Mouse (Mus musculus) frontal cortex, postnatal 36 days (tissue): ENCODE results near the gene Olfr1494.

Source experiments
- DNase-seq, 2 experiments: peaks; one replicate each; pipeline ENCODE4 v3.0.0; 2022; ENCODE audit warnings: low spot score in 2 of 2

The Olfr1494 gene

DNA sequence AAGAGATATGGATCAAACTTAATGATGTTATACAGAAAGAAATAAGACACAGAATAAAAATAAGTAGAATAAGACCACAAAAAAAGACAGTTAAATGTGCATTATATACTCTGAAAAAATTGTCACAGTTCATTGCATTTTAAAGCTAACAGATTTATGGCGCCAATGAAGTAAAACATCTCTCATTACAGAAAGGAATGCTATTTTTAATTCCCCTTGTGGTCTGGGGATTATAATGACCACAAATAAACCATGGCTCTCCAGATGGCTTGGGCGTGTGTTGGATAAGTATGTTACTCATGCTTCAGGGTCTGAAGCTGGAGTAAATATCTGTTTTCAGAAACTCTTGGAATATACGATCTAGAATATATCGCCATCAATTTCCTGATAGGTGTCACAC, at the start of gene Olfr1494:
TSS of gene Olfr1494 (plus strand) at position 301 of the 400 bp plus-strand sequence.
- no peak for DNase-seq

DNA sequence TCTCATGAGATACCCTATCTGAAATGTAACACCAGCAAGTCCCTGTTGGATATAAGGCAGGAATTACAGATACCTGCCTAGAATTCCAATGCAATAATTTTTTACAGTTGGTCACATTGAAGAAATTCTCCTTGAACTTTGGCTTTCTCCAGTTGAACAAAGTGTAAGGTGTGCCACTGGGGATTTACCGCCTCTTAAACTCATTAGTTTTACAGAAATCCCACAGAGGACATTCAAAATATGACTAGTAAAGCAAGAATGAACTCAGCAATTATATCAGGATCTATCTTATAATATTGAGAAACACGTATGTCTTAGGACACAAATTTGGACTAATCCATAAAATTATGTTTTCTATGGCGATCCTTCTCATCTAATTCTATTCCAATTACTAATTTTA, 42.6 kb upstream of the Olfr1494 start, which contains the start of gene Olfr1491:
TSS of gene Olfr1491 (plus strand) at position 301 of the 400 bp plus-strand sequence.
- DNase-seq = no peak

DNA sequence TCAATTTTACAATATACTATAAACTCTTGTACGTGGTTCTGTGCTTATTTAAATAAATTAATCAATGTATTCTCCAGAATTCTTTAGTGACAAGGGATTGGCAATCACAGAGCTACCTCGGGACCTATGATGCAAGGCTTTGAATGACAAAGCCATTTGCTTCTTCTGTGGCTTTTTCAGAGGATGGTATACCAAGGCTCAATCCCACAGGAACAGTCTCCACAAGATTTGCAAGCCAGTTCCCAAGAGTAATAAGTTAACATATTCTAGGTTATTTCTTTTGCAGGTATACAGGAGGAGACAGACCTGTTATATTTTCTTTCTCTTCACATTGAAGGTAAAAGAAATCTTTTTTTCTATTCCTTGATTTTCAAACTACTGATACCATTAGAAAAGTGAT, 16.6 kb upstream of the Olfr1494 start, which contains the start of gene Olfr1493-ps1:
TSS of gene Olfr1493-ps1 (plus strand) at position 301 of the 400 bp plus-strand sequence.
- no peak for DNase-seq

DNA sequence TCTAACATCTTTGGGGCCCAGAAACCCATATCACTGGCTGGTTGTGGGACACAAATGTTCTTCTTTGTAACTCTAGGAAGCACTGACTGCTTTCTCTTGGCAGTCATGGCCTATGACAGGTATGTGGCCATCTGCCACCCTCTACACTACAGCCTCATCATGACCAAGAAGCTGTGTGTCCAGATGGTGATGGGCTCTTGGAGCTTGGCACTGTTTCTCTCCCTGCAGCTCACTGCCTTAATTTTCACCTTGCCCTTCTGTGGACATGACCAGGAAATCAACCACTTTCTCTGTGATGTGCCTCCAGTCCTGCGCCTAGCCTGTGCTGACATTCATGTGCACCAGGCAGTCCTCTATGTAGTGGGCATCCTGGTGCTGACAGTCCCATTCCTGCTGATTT, 9.8 kb downstream of the Olfr1494 start:
- no peak for DNase-seq

DNA sequence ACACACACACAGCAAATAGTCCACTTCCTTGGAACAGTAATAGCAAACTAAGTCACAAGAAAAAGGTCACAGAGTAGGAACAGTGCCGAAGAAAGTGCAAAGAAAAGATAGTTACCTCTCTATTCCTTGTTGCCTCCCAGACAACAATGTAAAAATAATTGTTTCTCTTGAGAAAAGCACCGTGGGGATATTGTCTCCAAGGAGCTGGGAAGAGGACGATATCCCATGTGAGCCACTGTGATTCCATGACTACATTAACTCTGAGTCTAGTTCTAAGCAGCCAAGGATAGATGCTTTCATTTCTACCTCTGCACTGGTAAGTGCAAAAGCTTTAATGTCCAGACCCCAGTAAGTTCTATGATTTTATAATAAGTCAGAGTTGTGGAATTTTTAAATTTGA, 24.8 kb downstream of the Olfr1494 start, which contains the start of gene Olfr1495:
TSS of gene Olfr1495 (plus strand) at position 301 of the 400 bp plus-strand sequence.
- no peak for DNase-seq

DNA sequence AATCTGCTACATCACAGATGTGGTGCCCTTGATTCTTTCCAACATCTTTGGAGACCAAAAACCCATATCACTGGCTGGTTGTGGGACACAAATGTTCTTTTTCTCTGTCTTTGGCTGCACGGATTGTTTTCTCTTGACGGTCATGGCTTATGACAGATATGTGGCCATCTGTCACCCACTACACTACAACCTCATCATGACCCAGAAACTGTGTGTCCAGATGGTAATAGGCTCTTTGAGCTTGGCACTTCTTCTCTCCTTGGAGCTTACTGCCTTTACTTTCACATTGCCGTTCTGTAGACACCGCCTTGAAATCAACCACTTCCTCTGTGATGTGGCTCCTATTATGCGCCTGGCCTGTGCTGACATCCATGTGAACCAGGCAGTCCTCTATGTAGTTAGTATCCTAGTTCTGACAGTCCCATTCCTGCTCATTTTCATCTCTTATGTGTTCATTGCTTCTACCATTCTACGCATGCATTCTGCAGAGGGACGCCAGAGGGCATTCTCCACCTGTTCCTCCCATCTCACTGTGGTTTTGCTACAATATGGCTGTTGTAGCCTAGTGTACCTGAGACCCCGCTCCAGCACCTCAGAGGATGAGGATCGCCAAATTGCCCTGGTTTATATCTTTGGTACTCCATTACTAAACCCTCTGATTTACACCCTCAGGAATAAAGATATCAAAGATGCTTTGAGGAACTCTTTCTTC, 29.2 kb downstream of the Olfr1494 start:
- DNase-seq = no peak

DNA sequence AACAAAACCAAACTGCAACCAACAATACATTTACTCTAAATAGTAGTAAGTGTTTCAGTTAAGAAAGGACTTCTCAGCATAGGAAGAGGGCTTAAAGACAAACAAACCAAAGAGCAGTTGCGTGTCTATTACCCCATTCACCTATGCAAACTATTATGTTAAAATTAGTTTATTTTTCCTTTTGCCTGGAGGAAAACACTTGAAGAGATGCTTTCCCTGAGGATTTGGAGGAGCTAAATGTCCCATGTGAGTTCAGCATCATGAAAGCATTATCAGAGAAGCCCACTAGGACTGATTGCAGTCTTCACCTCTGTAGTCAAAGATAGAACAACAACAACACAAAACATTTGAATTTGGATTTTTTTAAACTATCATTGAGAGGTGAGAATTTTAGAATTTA, 38.0 kb downstream of the Olfr1494 start, which contains the start of gene Olfr1496:
TSS of gene Olfr1496 (plus strand) at position 301 of the 400 bp plus-strand sequence.
- no peak for DNase-seq

DNA sequence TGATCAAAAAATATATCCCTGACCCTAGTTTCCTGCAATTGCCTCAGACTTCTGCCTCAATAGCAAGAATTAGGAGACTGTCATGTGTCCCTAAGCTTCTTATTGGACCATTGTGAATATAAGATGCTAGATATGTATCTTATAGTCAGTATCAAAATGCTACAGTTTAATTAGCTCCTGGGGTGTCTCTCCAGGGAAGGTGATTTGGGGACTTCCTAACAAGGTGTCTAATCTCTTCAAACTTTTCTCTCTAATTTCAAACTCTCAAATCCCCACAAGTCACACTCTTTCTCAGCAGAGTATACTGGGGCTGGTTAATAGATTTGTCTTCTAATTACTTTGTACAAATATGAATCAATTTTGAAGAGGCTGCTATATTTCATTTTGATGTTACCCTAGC, 58.6 kb downstream of the Olfr1494 start, which contains the start of gene Olfr1497:
TSS of gene Olfr1497 (minus strand) at position 101 of the 400 bp plus-strand sequence.
- no peak for DNase-seq
